Mouse (Mus musculus) CD4-positive helper T cell, adult 2 months (primary cell): Measurements from ENCODE around the gene S100a11.
A peak's percentile ranks its signal among the peaks of the same experiment; 100 is the strongest.

Source experiments
- DNase-seq: peaks from one replicate; pipeline ENCODE4 v3.0.0-alpha.2; 2012; ENCODE audit warnings: low read depth, missing footprints, low spot score

S100a11 gene

DNA sequence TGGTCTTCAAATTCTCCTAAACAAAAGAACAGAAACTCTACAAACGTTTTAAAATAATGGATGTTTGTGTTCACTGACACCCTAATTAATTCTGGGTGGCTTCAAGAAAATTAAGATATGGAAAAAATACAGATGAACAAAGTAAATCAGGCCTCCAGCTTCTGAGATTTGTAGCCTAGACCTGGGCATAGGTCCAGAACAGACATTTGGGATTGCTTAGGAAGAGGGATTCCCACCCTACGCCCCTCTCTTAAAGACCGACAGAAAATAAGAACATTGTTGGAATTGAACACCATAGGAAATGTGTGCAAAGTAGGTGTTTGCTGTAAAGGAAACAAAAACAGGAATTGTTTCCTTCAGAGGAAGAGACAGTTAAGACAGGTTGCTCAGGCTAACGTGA is 37.2 kb downstream of the S100a11 start:
- no peak for DNase-seq

DNA sequence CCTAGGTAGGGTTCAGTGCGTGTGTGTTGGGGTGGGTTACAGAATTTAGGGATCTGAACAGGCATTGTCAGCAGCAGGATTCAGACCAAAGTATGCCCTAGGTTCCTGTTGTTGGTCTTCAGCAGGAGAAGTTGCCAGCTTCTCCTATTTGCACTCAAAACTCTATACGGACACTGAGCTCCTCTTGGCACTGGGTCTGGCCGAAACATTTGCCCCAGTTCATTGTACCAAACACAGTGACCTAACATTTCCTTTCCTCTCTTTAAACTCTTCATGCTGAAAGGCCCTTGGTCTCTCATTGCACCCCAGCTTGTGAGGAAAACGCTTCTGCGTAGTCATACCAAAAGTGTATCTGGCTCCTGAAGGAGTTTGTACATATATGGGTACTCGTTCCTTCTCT is 39.7 kb downstream of the S100a11 start:
- DNase-seq: no peak

DNA sequence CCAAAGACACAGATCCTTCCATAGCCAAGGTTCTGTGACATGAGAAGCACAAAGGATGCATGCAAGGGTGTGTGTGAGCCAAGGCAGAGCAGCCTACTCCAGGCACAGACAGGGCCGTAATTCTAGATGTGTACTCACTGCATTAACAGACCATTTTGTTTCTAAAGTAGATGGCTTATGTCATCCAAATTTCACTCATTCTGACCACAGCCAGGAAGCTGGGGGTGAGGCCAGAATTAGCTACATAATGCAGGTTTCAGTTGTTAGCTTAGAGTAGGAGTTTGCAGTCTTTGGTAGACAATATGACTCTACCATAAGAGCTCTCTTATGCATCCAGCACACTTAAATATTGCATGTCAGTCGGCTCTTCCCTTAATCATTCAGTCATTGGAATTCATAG is 42.1 kb downstream of the S100a11 start:
- peak; percentile 46 for DNase-seq

GRCm38 (mm10) chr3:93563216-93563615 is 42.9 kb downstream of the S100a11 start:
- no peak for DNase-seq

DNA sequence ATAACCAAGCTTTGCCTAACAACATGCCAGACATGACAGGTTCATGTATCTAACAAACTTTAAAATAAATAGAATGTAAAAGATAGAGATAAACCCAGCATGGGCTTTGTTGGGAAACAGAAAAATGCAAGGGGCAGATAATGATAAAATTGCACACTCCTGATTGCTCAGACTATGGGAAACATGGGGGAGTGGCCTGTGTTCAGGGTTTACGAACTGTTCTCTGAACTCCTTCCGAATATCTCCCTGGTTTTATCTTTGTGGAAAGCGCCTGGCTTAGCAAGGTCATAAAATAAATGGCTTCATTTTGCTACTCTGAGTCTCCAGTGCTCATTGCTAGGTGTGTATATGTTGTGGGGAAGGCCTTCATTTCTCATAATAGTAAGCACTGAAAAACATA is 46.6 kb downstream of the S100a11 start:
- no peak for DNase-seq

DNA sequence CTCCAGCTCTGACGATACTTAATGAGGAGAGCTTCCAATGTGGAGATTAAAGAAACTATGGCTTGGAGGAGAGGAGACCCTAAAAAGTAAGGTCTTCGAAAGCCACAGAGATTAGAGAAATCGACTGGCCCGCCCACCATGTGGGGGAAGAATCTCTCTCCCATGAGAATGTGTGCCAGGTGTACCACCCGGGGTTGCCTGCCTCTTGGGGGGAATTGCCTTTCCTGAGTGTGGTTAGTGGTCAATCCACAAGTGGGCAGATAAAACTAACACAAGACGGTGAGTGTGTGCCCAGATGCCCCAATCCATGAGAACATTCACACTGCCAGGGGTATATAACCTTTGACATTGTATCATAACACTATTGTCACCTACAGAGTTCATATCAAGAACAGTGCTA is 47.4 kb downstream of the S100a11 start:
- DNase-seq: no peak

DNA sequence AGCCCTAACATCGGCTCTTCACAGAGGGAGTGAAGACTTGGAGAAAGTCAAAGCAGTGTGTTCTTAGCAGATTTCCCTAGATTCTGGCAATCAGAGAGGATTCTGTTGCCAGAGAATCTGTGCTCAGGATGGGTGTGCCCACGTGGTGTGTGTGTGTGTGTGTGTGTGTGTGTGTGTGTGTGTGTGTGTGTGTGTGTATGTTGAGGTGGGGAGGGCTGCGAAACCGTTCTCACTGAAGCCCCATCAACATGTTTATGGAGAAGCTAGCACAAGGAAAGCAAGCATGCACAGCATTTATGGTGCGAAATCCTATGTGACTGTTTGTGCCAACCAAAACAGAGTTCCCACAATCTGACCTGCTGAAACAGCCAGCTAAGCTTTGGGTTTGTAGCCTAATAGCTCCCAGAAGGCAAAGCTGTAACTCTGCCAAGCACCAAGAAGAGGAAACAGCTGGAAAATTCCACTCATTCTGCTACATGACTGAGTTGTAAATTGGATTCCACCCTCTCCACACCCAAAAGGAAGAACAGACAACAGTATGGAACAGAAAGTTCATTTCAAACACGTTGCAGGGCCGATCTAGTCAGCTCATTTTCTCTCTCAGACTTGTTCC is 48.2 kb downstream of the S100a11 start:
- no peak for DNase-seq

GRCm38 (mm10) chr3:93569046-93569445 is 48.8 kb downstream of the S100a11 start:
- DNase-seq: no peak

GRCm38 (mm10) chr3:93572058-93572791 is 51.9 kb downstream of the S100a11 start:
- DNase-seq: no peak
